Mouse (Mus musculus) R1 (cell line): ENCODE data around the gene Adcy10.

Source experiments
- DNase-seq: peaks from one replicate; pipeline ENCODE4 v3.0.0-alpha.2; 2018; ENCODE audit warnings: low read depth, low spot score

The Adcy10 gene

GRCm38 (mm10) chr1:165536079-165536675 lies 51.2 kb downstream of the Adcy10 start:
- no peak for DNase-seq

GRCm38 (mm10) chr1:165537241-165537807 lies 52.3 kb downstream of the Adcy10 start:
- DNase-seq: no peak

- no peak for DNase-seq
Measured at GRCm38 (mm10) chr1:165556711-165557110, 71.7 kb downstream of the Adcy10 start.

GRCm38 (mm10) chr1:165559073-165559472 lies 74.1 kb downstream of the Adcy10 start:
- no peak for DNase-seq

GRCm38 (mm10) chr1:165565283-165565682 lies 80.3 kb downstream of the Adcy10 start:
- no peak for DNase-seq

- DNase-seq: peak; percentile 85
Measured at GRCm38 (mm10) chr1:165567466-165567865, 82.5 kb downstream of the Adcy10 start.

GRCm38 (mm10) chr1:165576005-165576404 lies 91.0 kb downstream of the Adcy10 start:
- DNase-seq: no peak

GRCm38 (mm10) chr1:165576459-165577112 lies 91.6 kb downstream of the Adcy10 start:
- no peak for DNase-seq

- DNase-seq: peak; percentile 78
Measured at GRCm38 (mm10) chr1:165579332-165579731, 94.3 kb downstream of the Adcy10 start.

- DNase-seq: no peak
Measured at GRCm38 (mm10) chr1:165581255-165581654, 96.3 kb downstream of the Adcy10 start.

GRCm38 (mm10) chr1:165583529-165584184 lies 98.7 kb downstream of the Adcy10 start:
- peak; percentile 85 for DNase-seq

GRCm38 (mm10) chr1:165585389-165586104 lies 100.6 kb downstream of the Adcy10 start:
- peak; percentile 29 for DNase-seq

- DNase-seq: no peak
Measured at GRCm38 (mm10) chr1:165586366-165586765, 101.4 kb downstream of the Adcy10 start.

- DNase-seq: no peak
Measured at GRCm38 (mm10) chr1:165587845-165588244, 102.9 kb downstream of the Adcy10 start.

GRCm38 (mm10) chr1:165589280-165590048 lies 104.5 kb downstream of the Adcy10 start:
- no peak for DNase-seq

GRCm38 (mm10) chr1:165590760-165591159 lies 105.8 kb downstream of the Adcy10 start:
- DNase-seq: no peak

- no peak for DNase-seq
Measured at GRCm38 (mm10) chr1:165592295-165593082, 107.5 kb downstream of the Adcy10 start.

GRCm38 (mm10) chr1:165594699-165595421 lies 109.9 kb downstream of the Adcy10 start:
- no peak for DNase-seq

GRCm38 (mm10) chr1:165601775-165602280 lies 116.8 kb downstream of the Adcy10 start:
- peak; percentile 80 for DNase-seq
